Mouse (Mus musculus): ENCODE data around the gene Timm13. TPM values are rescaled to one million over a fixed set of nuclear protein-coding genes. Genes with fewer than 3 reads are reported as not detected.

The Timm13 gene
- total RNA-seq (2017) = 14.6 to 43.9 TPM (median 30.8 TPM) in 3 replicates

DNA sequence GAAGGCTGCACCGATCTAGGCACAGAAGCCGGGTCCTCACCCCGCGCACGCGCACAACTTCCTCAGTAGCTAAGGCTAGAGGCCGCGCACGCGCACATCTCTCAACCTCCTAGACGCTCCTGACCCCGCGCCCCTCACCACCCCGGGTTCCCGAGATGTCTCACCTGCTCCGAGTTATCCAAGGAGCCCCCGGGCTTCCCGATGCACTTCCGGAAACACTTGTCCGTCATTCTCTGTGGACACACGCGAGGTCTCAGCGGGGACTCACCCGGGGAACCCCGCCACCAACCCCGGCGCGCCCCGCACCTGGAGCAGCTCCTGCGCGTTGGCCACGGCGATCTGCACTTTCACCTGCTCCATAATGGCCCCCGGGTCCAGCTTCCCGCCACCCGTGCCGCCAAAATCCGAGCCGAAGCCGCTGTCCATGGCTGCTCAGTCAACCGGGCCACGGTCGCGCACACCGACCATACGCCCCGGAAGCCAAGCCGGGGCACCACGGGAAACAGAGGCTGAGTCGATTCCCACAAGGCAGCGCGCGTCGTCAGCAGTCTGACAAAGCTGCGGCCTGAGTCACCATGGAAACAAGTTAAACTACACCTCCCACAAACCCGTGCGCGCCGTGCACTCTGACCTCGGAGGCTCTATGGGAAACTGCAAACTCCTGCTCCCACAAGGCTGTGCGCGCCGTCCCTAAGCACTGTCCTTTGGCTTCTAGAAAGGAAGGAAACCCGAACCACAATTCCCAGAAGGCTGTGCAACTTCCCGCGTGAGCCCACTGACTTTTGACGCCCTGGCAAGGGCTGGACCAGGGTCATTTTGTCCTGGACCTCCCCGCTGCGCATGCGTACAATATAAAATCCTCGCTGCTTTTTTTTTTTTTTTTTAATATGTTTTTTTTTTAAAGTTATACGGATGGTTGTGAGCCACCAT lies at the start of gene Timm13:
Gene Timm13, minus strand, starts transcription at position 652 of the 930 bp plus-strand sequence.
- ATAC-seq (replicated peaks; ENCODE audit: insufficient number of reproducible peaks, low FRiP score, low TSS enrichment, poor library complexity, severe bottlenecking) = peak; percentile 92

DNA sequence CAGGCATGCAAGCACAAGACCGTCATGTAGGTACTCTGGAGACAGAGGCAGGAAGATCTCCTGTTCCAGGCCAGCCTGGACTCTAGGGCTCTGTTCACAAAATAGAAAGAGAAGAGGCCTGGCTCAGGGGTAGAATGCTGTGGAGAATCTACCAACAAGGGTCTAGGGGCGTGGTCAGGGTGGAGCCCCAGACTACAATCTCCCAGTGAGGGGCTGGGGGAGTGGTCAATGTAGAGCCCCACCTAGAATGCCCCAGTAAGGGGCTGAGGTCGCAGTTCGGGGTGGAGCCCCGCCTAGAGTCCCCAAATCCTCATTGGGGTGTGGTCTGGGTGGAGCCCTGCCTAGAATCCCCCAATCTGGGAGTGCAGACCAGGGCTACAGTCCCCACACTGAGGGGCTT lies 49.5 kb upstream of the Timm13 start:
- ATAC-seq (replicated peaks; ENCODE audit: insufficient number of reproducible peaks, low FRiP score, low TSS enrichment, poor library complexity, severe bottlenecking) = no peak

DNA sequence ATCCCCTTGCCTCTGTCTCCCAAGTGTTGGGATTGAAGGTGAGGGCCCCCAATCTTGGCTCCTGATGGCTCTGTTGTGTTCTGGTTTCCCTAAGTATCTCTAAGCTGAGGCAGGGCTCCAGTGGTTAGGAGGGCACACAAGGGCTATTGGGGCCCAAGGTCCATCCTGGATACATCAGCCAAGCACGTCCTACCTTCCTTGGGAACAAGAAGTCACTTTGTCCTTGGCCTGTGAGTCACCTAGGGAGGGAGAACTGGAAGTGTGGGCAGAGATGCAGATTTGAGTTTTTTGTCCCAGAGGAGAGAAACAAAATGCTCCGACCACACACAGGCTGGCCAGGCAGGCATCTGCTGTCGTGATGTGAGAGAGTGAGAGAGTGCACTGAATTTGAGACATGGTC lies 48.3 kb upstream of the Timm13 start:
- ATAC-seq (replicated peaks; ENCODE audit: insufficient number of reproducible peaks, low FRiP score, low TSS enrichment, poor library complexity, severe bottlenecking) = no peak

DNA sequence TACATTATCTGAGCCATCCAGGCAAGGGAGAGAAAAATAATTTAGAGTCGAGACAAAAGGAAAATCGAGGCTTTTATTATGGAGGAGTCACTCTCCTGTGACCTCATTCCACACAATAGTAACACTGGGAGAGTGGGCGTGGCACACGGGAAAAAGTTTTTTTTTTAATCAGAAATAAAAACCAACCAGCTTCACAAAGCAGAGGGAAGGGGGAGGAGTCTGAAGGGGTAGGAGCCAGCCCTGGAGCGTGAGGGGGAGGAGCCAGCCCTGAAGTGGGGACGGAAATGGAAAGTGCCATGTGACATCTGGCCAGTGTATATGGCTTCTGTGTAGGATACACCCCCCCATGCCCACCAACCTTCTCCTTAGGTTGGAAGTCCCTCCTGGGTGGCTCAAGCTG lies 47.8 kb upstream of the Timm13 start:
- no peak for ATAC-seq (replicated peaks; ENCODE audit: insufficient number of reproducible peaks, low FRiP score, low TSS enrichment, poor library complexity, severe bottlenecking)

DNA sequence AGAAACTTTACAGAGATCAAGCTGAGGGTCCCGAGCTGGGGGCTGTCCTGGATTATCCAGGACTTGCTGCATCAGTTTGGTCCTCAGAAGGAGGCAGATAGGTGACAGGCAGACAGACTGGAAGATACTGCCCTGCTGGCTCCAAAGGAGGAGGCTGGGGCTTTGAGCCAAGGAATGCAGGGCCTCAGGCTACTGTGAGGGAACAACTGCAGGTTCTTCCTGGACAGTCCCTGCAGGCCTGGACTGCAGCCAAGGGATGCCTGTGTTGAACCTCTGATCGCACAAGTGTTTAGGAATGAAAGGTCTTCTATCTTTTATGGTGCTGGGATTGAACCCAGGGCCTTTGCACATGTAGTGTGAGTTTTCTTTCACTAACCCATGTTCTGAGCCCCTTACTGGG lies 47.0 kb upstream of the Timm13 start:
- no peak for ATAC-seq (replicated peaks; ENCODE audit: insufficient number of reproducible peaks, low FRiP score, low TSS enrichment, poor library complexity, severe bottlenecking)

DNA sequence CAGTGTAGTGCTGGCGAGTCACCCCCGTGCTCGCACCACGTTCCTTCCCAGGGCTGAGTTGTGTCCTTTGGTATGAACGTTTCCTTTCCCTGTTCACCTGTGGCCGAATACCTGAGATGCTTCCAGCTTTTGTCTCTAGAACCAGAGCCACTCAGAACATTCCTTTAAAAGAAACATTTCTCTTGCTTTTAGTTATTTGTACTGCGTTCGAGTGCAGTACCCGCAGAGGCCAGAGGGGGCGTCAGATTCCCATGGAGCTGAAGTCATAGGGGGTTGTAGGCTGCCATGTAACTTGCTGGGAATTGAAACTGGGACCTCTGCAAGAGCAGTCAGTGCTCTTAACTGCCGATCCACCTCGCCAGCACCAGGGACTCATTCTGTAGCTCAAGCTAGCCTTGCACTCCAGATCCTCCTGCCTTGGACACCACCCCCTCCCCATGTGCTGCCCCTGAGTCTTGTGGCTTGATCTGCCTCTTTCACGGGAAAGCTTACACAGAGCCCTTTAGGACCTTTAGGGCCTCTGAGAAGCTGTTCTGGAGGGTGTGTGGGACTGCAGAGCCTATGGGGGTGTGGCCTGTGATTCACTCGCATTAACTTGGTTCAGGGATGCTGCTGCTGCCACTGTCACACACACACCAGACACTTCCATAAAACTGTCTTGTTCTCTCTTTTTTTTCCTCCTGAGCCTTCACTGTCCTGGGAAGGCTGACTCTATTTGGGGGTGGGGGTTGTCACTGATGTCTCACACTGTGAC lies 46.1 kb upstream of the Timm13 start:
- ATAC-seq (replicated peaks; ENCODE audit: insufficient number of reproducible peaks, low FRiP score, low TSS enrichment, poor library complexity, severe bottlenecking) = no peak

DNA sequence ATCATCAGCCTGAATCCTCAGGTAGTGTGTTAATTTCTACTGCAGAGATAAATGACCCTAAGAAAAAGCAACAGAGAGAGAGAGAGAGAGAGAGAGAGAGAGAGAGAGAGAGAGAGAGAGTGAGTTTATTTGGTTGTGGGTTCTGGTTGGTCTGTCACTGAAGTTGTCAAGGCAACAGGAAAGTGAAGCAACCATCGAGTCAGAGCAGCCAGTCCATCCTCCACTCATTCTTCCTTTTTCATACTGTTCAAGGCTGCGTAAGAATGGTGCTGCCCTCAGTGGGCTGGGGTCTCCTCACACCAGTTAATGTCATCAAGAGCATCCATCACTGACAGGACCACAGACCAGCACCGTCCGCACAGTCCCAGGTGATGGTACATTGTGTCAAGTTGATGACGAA lies 43.5 kb upstream of the Timm13 start:
- no peak for ATAC-seq (replicated peaks; ENCODE audit: insufficient number of reproducible peaks, low FRiP score, low TSS enrichment, poor library complexity, severe bottlenecking)

DNA sequence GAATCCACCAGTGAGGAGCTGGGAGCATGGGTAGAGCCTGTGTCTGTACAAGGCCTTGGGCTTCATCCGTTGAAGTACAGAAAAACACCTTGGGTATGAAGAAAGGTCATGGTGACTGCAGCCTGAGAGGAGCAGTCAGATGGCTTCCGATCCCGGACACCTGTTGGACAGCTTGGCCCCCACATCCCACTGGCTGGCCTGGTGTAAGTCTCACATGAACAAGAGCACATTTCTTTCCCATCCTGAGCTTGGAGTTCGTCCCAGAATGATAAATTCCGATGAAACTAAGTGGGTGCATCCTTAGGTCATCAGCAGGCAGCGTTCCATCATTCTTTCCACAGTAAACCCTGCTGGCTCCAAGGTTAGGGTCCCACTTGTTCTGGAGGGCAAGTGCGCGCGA lies 42.9 kb upstream of the Timm13 start:
- ATAC-seq (replicated peaks; ENCODE audit: insufficient number of reproducible peaks, low FRiP score, low TSS enrichment, poor library complexity, severe bottlenecking) = no peak

DNA sequence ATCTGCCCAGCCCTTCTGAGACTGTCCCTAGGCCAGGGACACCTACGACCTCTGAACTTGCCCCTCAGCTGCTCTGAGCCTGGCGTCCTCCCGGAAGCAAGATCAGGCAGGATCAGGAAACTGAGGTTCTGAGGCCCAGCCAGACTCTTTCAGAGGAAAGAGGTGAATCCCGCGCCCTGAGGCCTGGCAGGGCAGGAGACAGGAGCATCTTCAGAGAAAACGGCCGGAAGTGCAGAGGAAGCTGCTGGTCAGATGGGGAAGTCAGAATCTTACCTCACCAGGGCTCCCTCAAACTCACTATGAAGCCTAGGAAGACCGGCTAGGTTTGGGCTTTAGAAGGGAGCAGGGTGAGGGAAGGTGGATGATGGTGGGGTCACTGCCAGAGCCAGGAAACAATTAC lies 42.1 kb upstream of the Timm13 start:
- peak; percentile 24; the same call in 1 of the 2 replicates for ATAC-seq (replicated peaks; ENCODE audit: insufficient number of reproducible peaks, low FRiP score, low TSS enrichment, poor library complexity, severe bottlenecking)

DNA sequence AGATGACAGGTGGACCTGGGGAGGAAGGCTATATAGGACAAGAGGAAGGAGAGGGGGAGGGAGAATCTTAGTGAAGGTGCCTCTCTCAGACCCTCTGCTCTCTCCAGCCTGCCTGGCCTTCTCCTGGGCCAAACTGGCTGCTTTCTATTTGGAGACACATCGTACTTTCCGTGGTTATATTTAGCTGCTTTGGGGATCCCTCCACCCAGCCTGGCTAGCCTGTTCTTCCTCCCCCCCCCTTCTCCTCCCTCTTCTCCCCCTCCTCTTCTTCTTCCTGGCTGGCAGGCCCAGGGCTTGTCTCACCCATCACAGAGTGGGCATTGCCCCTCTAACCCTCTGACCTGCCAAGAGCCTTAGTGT lies 40.2 kb upstream of the Timm13 start:
- no peak for ATAC-seq (replicated peaks; ENCODE audit: insufficient number of reproducible peaks, low FRiP score, low TSS enrichment, poor library complexity, severe bottlenecking)

DNA sequence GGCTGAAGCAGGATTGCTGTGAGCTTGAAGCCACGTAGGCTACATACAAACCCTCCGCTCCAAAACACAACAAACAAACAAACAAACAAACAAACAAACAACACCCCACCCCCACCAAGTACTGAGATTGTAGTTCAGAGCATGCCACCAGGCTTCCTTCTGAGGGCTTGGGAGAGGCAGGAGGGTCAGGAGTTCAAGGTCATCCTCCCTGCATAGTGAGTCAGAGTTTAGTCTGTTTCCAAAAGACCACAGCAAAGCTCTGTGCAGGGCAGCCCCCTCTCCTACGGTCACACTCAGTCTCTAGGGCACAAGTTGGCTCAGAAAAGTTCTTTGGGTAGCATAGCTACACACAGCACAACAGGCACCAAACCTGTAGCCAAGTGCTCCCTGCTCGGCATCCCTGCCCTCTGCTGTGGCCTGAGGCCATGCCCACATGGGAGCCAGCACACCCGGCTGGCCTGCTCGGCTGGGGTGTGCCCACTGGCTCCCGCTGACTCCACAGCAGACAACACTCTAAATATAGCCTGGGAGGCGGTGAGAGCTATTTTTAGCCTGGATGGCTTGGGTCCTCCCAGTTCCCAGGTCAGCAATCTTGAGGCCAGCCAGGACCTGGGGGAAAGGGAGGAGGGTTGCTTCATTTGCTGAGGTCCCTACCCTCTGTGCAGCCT lies 39.7 kb upstream of the Timm13 start:
- no peak for ATAC-seq (replicated peaks; ENCODE audit: insufficient number of reproducible peaks, low FRiP score, low TSS enrichment, poor library complexity, severe bottlenecking)

DNA sequence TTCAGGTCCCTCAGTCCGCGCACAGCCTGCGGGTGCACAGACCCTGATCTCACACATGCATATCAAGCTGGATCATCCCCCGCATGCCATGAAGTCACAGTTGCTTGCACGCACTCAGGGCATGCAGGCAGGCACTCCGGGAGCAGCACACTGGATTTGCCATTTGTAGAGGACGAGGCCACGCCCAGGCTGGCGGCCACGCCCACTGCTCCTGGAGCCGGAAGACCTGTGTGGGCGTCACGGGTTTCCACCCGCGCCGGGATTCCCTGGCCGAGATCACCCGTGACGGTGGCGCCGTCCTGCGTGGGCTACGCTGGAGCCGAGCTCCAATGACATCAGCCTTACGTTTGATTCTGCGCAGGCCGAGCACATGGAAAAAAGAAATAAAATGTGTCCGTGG lies 38.9 kb upstream of the Timm13 start:
- 0 out of 2 replicates have a peak, but pooled peaks have one; percentile 41 for ATAC-seq (replicated peaks; ENCODE audit: insufficient number of reproducible peaks, low FRiP score, low TSS enrichment, poor library complexity, severe bottlenecking)

DNA sequence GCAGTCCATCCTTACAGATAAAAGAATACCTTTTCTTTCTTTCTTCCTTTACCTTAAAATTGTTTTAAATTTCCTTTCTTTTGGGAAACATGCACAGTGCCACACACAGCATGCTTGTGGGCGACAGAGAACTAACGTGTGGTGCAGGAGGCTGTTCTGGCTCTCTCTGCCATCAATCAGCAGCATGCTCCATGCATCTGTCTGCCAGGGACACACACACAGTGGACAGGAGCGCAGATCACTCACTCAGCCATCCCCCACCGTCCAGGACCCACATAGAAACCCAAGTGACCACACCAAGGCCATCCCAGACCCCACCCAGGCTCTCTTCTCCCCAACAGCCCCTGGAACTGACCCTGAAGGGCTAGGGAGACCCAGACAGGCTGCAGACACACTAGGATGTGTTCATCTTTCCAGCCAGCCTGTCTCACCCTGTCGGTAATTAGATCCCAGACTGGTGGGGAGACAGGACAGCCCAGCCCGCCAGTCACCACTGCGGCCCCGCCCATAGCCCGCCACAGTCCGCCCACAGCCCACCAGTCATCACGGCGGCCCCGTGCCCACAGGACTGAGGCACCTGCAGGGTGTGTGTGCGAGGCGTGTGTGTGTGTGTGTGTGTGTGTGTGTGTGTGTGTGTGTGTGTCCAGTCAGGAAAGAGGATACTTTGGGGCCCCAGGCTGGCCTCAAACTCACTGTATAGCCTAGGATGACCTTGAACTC lies 38.2 kb upstream of the Timm13 start:
- ATAC-seq (replicated peaks; ENCODE audit: insufficient number of reproducible peaks, low FRiP score, low TSS enrichment, poor library complexity, severe bottlenecking) = no peak

DNA sequence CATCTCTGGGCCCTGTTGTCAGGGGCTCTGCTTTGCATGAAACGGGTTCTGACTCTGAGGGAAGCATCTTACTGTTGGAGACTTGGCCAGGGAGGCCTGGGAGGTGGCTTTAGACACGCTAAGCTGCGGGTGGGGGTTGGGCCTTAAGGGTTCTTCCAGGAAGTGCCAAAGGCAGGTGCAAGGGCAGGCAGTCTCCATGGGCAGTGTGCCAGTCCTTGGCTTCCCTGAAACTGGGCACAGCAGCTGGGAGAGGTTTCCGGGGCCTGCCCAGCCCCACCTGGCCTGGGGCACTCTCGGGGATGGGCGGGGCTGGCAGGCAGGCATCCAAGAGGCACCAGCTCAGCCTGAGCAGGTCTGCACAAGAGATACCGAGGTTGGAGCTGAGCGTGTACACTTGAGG lies 36.9 kb upstream of the Timm13 start:
- ATAC-seq (replicated peaks; ENCODE audit: insufficient number of reproducible peaks, low FRiP score, low TSS enrichment, poor library complexity, severe bottlenecking) = no peak

DNA sequence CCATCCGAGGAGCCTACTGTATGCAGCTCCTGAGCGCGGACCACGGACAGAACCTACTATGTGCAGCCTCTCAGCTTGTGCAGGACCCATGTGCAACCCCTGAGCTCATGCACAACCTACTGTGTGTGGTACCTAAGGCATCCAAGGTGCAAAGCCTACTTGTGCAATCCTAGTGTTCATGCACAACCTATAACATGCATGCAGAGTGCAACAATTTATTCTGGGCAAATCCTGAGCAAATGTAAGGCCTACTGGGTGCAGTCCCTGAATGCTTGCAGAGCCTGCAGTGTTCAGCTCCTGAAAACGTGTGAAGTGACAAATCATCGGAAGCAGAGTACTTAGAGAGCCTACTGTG lies 36.0 kb upstream of the Timm13 start:
- no peak for ATAC-seq (replicated peaks; ENCODE audit: insufficient number of reproducible peaks, low FRiP score, low TSS enrichment, poor library complexity, severe bottlenecking)

DNA sequence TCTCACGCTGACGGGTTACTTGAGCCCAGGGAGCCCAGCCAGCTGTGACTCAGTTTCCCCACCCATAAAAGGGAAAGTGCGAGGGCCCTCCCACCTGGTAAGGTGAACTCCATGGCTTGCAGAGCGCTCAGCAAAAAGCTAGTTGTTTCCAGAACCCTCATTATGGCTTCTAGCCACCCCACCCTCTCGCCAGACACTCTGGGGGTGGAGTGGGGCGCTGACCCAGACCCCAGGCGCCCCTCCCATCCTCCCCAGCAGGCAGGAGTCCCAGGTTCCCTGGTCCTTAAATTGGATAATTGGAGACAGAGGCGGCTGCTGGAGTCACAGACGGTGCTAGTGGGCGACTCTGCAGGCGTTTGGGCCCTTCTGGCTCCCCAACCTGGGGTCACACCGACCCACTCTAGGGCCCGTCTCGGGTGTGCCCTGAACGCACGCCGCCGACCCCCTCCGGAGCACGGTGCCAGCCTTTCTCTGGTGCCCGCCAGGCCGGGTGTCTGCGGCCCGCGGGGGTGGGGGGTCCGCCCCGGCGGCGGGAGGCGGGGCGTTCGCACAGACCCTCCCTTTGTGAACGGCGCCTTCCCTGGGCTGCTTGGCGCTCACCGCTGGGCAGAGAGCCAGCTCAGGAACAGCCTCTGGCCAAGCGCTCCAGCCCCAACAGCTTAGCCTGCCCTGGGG lies 35.5 kb upstream of the Timm13 start:
- no peak for ATAC-seq (replicated peaks; ENCODE audit: insufficient number of reproducible peaks, low FRiP score, low TSS enrichment, poor library complexity, severe bottlenecking)

DNA sequence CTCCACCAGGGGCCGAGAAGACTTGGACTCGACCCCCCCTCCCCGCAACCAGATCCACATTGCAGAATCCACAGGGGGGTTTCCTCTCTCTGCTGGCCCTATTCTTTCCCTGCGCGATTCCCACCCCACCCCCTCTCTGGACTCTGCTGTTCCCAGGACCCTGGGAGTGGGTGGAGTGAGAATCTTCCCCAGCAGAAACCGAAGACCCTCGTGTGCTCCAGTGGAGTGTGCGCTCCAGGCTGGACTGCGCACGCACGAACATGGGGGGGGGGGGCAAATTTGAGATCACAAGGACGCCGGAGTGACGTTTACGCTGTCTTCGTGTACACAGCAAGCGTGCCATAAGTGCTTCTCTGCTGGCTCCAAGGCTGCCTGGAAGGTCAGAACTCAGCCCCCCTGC lies 34.9 kb upstream of the Timm13 start:
- ATAC-seq (replicated peaks; ENCODE audit: insufficient number of reproducible peaks, low FRiP score, low TSS enrichment, poor library complexity, severe bottlenecking) = no peak

DNA sequence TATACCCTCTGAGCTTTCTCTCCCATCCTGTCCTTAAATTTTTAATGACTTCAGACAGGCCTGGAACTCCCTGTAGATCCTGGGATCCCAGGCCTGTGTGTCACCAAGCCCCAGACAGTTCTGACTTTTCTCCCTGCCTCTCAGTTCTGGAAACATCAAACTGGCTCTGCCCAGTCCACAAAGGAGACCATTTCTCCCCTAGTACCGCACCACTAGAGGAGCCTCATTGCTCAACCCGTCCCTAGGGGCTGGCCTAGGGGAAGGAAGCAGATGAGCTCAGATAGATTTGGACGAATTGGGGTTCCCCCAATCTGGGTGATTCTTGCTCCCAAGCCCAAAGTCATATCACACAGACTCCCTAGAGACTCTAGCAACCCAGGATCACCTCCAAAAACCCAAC lies 34.5 kb upstream of the Timm13 start:
- ATAC-seq (replicated peaks; ENCODE audit: insufficient number of reproducible peaks, low FRiP score, low TSS enrichment, poor library complexity, severe bottlenecking) = peak; percentile 38; the same call in 1 of the 2 replicates
